Mouse (Mus musculus) frontal cortex, postnatal 14 days (tissue): ENCODE measurements around the gene Lrrc8c.

Experiments
- DNase-seq, 2 experiments: peaks; one replicate each; pipeline ENCODE4 v3.0.0; 2022; ENCODE audit warnings: low spot score in 2 of 2

Gene Lrrc8c

GRCm38 (mm10) chr5:105599315-105599714, 80.1 kb downstream of the Lrrc8c start:
- DNase-seq, result no peak

- DNase-seq, result no peak
Observed at GRCm38 (mm10) chr5:105600998-105601397, 81.8 kb downstream of the Lrrc8c start.

GRCm38 (mm10) chr5:105602585-105602984, 83.4 kb downstream of the Lrrc8c start:
- no peak for DNase-seq

GRCm38 (mm10) chr5:105605736-105606135, 86.5 kb downstream of the Lrrc8c start:
- DNase-seq, result no peak

GRCm38 (mm10) chr5:105609683-105610082, 90.5 kb downstream of the Lrrc8c start:
- no peak for DNase-seq

- DNase-seq, result no peak
Observed at GRCm38 (mm10) chr5:105613002-105613401, 93.8 kb downstream of the Lrrc8c start.

GRCm38 (mm10) chr5:105614000-105614399, 94.8 kb downstream of the Lrrc8c start:
- DNase-seq, result no peak

- no peak for DNase-seq
Observed at GRCm38 (mm10) chr5:105614682-105615434, 95.7 kb downstream of the Lrrc8c start.

GRCm38 (mm10) chr5:105615871-105616454, 96.8 kb downstream of the Lrrc8c start:
- no peak for DNase-seq

- DNase-seq, result no peak
Observed at GRCm38 (mm10) chr5:105616538-105616937, 97.3 kb downstream of the Lrrc8c start.

GRCm38 (mm10) chr5:105618510-105618909, 99.3 kb downstream of the Lrrc8c start:
- DNase-seq, result no peak

GRCm38 (mm10) chr5:105619666-105620065, 100.5 kb downstream of the Lrrc8c start:
- no peak for DNase-seq

- no peak for DNase-seq
Observed at GRCm38 (mm10) chr5:105620505-105621116, 101.4 kb downstream of the Lrrc8c start.

GRCm38 (mm10) chr5:105623074-105623713, 104.0 kb downstream of the Lrrc8c start:
- no peak for DNase-seq

GRCm38 (mm10) chr5:105624257-105624656, 105.1 kb downstream of the Lrrc8c start:
- no peak for DNase-seq

GRCm38 (mm10) chr5:105625504-105626150, 106.4 kb downstream of the Lrrc8c start:
- DNase-seq, result no peak

- DNase-seq, result no peak
Observed at GRCm38 (mm10) chr5:105626355-105626754, 107.2 kb downstream of the Lrrc8c start.

- DNase-seq, result no peak
Observed at GRCm38 (mm10) chr5:105627093-105627492, 107.9 kb downstream of the Lrrc8c start.

GRCm38 (mm10) chr5:105629955-105630354, 110.8 kb downstream of the Lrrc8c start:
- DNase-seq, result no peak

GRCm38 (mm10) chr5:105632066-105632465, 112.9 kb downstream of the Lrrc8c start:
- DNase-seq, result no peak

GRCm38 (mm10) chr5:105635576-105635975, 116.4 kb downstream of the Lrrc8c start:
- no peak for DNase-seq
